Mouse (Mus musculus) stomach, embryonic 16.5 days (tissue): Measurements from ENCODE around the gene Fam57b. TPM values are rescaled to one million over a fixed set of nuclear protein-coding genes. Genes with fewer than 3 reads are reported as not detected.

Source experiments
- ATAC-seq: fragments of 200-750 bp; cut with Nextera tagmentation; 2 replicates; pipeline ENCODE4 v1.8.0; 2017; ENCODE audit warnings: moderate number of reproducible peaks, moderate TSS enrichment; ENCODE audit not compliant: insufficient read depth, low FRiP score
- H3K27ac ChIP-seq: fragments of 300-500 bp; sonication (generic); 2 replicates; pipeline ENCODE4 v1.5.1; 2014; ENCODE audit warnings: low read length
- H3K27me3 ChIP-seq: fragments of 300-500 bp; sonication (generic); 2 replicates; pipeline ENCODE4 v1.6.1; 2014; ENCODE audit warnings: low read length, control low read depth, mixed read lengths; ENCODE audit not compliant: control insufficient read depth, insufficient read depth
- H3K36me3 ChIP-seq: fragments of 300-500 bp; sonication (generic); 2 replicates; pipeline ENCODE4 v1.6.1; 2014; ENCODE audit warnings: low read length; ENCODE audit not compliant: control insufficient read depth, insufficient read depth
- H3K4me1 ChIP-seq: fragments of 300-500 bp; sonication (generic); 2 replicates; pipeline ENCODE4 v1.6.1; 2014; ENCODE audit warnings: low read length, control low read depth, mixed read lengths; ENCODE audit not compliant: control insufficient read depth, insufficient read depth
- H3K4me2 ChIP-seq: fragments of 300-500 bp; sonication (generic); 2 replicates; pipeline ENCODE4 v1.6.1; 2014; ENCODE audit warnings: low read depth, low read length, mixed read lengths
- H3K4me3 ChIP-seq: fragments of 300-500 bp; sonication (generic); replicated peaks from 2 replicates; pipeline ENCODE4 v1.5.1; 2014; ENCODE audit warnings: mild to moderate bottlenecking, low read length
- H3K9ac ChIP-seq: fragments of 300-500 bp; sonication (generic); 2 replicates; pipeline ENCODE4 v1.6.1; 2014; ENCODE audit warnings: low read length
- H3K9me3 ChIP-seq: fragments of 300-500 bp; sonication (generic); replicated peaks from 2 replicates; pipeline ENCODE4 v1.6.1; 2016; ENCODE audit warnings: low read length, control low read depth; ENCODE audit not compliant: control insufficient read depth
- WGBS: fragments of 180-500 bp; shearing (Covaris S2); extraction: QIAGEN DNeasy Blood & Tissue Kit; methylation state at CpG from one replicate; pipeline ENCODE4 v1.1.7; 2014; 5-methylcytosine and 5-hydroxymethylcytosine counted together
- polyA plus RNA-seq: library from polyadenylated mRNA; unstranded; fragments of >200 nt; fragmentation: Nextera tagmentation; extraction: Ambion mirVana; gene quantifications from 2 replicates; pipeline ENCODE4 v1.2.1, GENCODE M21; 2015

Gene Fam57b
- polyA plus RNA-seq, 1 experiment from 2014 or later: 1.1 TPM

DNA sequence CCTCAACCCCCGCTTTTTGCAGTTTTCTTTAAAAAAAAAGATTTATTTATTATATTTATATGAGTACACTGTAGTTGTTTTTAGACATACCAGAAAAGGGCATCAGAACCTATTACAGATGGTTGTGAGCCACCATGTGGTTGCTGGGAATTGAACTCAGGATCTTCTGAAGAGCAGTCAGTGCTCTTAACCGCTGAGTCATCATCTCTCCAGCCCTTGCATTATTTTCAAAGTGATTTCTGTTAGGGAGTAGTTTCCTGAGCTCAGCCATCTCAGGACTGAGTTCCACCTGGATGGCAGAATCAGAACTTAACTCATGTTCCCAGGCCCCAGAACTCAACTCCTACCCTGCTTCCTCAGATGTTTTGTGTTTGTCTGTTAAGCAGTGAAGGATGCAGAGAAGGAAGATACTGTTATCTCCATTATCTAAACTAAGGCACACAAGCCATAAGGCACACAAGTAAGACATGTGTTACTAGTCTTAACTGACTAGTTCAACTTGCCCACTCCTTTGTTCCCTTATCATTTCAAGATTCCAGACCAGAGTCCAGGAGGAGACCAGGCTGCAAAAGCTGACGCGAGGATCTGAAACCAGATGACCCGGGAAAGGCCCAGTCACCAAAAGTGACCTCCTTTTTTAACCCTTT is 12.4 kb downstream of the Fam57b start:
- no peaks in the 10 kb centered on the region for H3K36me3 ChIP-seq
- peak overlapping the region; percentile 82; the same call in 1 of the 2 replicates for H3K9ac ChIP-seq
- no peak overlapping the region for H3K4me3 ChIP-seq

DNA sequence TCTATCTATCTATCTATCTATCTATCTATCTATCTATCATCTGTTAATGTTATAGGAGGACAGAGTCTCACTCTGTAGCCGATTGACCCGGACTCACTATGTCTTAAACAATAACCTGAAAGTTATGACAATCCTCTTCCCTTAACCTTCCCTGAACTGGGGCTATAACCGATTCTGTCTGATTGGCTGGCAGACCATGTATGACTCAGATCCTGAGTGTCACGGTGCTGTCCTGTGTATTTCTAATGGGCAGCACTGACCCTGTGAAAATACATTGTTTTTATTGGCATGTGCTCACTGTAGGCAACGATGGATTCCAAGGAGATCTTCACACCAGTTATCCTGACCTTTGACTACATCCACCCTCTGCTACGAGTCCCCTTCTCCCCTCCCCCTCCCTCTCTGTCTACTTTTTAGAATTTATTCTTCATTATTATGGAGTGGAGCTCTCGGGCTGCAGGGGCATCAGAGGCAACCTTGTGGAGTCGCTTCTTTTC is 18.3 kb downstream of the Fam57b start:
- Histone ChIP-seq H3K9me3 (no peaks in the 10 kb centered on the region), H3K4me2 (no peak overlapping the region), H3K9ac (no peak overlapping the region), H3K4me3 (no peak overlapping the region), H3K36me3 (no peaks in the 10 kb centered on the region), H3K27ac (no peak overlapping the region), H3K27me3 (no peaks in the 10 kb centered on the region), H3K4me1 (no peaks in the 10 kb centered on the region)
- 61% methylated on average over 8 of the region's 8 CpGs for WGBS
- ATAC-seq: no peak

More for the DNA sequence above, 12.4 kb downstream of the Fam57b start:
- Histone ChIP-seq H3K4me1 (peaks cover 11% of the 10 kb centered on the region), H3K27ac (peak overlapping the region; percentile 83; the same call in 1 of the 2 replicates), H3K27me3 (no peaks in the 10 kb centered on the region), H3K9me3 (no peaks in the 10 kb centered on the region), H3K4me2 (peak overlapping the region; percentile 69)
- ATAC-seq: no peak
- 51% methylated on average over 5 of the region's 5 CpGs for WGBS

GRCm38 (mm10) chr7:126816494-126816893 is 19.0 kb downstream of the Fam57b start:
- H3K4me2 ChIP-seq: no peak overlapping the region
- no peaks in the 10 kb centered on the region for H3K27me3 ChIP-seq
- no peaks in the 10 kb centered on the region for H3K36me3 ChIP-seq
- H3K4me1 ChIP-seq: no peaks in the 10 kb centered on the region
- H3K9me3 ChIP-seq: no peaks in the 10 kb centered on the region
- no peak overlapping the region for H3K4me3 ChIP-seq
- WGBS: 80% methylated on average over 8 of the region's 8 CpGs
- no peak for ATAC-seq
- H3K9ac ChIP-seq: no peak overlapping the region
- no peak overlapping the region for H3K27ac ChIP-seq

DNA sequence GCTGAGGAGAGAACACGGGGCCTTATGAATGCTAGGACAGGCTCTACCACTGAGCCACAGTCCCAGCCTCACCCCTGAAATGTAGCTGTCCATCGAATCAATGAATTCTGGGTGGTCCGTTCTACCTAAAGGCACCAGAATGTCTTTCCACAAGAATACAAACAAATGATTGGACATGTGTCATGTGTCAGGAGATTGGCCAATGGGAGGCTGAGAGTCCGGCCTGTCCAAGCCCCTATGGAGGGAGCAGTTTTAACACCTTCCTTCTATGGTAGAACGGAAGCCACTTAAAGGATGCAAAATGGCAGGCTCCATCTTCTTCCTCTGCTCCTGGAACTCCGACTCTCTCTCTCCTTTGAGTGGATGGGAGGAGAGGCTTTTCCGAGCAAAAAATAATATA is 20.1 kb downstream of the Fam57b start:
- no peak overlapping the region for H3K27ac ChIP-seq
- no peak overlapping the region for H3K4me3 ChIP-seq
- H3K27me3 ChIP-seq: peaks cover under 1% of the 10 kb centered on the region
- H3K4me2 ChIP-seq: no peak overlapping the region
- no peak for ATAC-seq
- WGBS: 78% methylated on average over 7 of the region's 7 CpGs
- no peak overlapping the region for H3K9ac ChIP-seq
- H3K36me3 ChIP-seq: no peaks in the 10 kb centered on the region
- no peaks in the 10 kb centered on the region for H3K4me1 ChIP-seq
- H3K9me3 ChIP-seq: no peaks in the 10 kb centered on the region

DNA sequence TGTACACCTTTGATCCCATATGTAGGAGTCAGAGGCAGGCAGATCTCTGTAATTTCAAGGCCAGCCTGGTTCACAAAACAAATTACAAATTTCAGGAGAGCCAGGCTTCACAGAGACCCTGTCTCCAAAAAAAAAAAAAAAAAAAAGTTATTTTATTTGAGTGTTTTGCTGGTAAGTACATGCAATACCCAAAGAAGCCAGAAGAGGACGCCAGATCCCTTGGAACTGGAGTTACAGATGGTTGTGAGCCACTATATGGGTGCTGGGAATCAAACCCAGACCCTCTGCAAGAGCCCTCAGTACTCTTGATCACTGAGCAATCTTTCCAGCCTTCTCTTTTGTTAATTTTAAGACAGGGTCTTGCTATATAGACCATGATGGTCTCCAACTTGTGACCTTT is 21.4 kb downstream of the Fam57b start:
- WGBS: 21% methylated on average over 1 of the region's 1 CpGs
- Histone ChIP-seq H3K36me3 (no peaks in the 10 kb centered on the region), H3K27me3 (peaks cover 10% of the 10 kb centered on the region), H3K9me3 (no peaks in the 10 kb centered on the region), H3K4me1 (0 out of 2 replicates have a peak, but pooled peaks cover 3% of the 10 kb centered on the region), H3K9ac (no peak overlapping the region), H3K27ac (no peak overlapping the region), H3K4me3 (no peak overlapping the region), H3K4me2 (no peak overlapping the region)
- no peak for ATAC-seq

DNA sequence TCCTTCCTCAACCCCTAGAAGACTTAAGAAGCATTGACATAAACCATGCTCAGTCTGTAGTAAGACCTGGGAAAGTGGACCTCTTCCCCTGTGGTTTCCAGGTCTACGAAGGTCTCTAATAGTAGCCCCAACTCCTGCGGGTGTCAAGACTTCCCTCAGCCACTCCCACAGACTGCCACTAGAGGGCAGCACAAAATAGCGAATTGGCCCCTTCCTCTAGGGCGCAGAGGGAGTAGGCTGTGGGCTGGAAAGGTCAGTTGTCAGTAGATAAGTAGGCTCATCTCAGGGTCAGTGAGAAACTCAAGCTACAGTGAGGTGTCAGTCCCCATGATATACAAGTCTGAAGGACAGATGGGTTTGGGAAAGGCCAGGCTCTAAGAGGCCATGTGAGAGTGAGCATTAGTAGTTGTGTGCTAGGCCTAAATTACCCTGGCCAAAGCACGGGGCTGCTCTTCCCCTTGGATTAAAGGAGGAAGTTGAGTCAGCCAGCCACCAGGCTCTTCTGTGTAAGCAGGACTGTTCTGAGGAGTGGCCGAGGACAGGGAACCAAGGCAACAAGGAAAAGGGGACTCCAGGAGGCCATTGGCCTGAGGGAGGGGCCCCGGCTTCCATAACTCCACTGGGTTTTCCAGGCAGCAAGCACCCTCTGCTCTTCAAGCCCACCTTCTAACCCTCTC is 24.5 kb downstream of the Fam57b start:
- H3K27me3 ChIP-seq: peaks cover 22% of the 10 kb centered on the region
- ATAC-seq: peak; percentile 25; the same call in 1 of the 2 replicates
- no peak overlapping the region for H3K4me2 ChIP-seq
- H3K4me3 ChIP-seq: no peak overlapping the region
- 19% methylated on average over 7 of the region's 7 CpGs for WGBS
- 0 out of 2 replicates have a peak, but pooled peaks cover 3% of the 10 kb centered on the region for H3K4me1 ChIP-seq
- no peak overlapping the region for H3K9ac ChIP-seq
- H3K36me3 ChIP-seq: no peaks in the 10 kb centered on the region
- no peaks in the 10 kb centered on the region for H3K9me3 ChIP-seq
- H3K27ac ChIP-seq: no peak overlapping the region

GRCm38 (mm10) chr7:126822741-126823140 is 25.3 kb downstream of the Fam57b start:
- no peak; the same call in 1 of the 2 replicates for ATAC-seq
- Histone ChIP-seq H3K4me3 (peak overlapping the region; percentile 27; the same call in 1 of the 2 replicates), H3K27ac (no peak overlapping the region), H3K27me3 (peaks cover 22% of the 10 kb centered on the region), H3K4me1 (0 out of 2 replicates have a peak, but pooled peaks cover 3% of the 10 kb centered on the region), H3K4me2 (peak overlapping the region; percentile 54; the same call in 1 of the 2 replicates), H3K9ac (no peak overlapping the region), H3K36me3 (no peaks in the 10 kb centered on the region), H3K9me3 (no peaks in the 10 kb centered on the region)
- 20% methylated on average over 9 of the region's 9 CpGs for WGBS

GRCm38 (mm10) chr7:126823202-126823711 is 25.8 kb downstream of the Fam57b start:
- Histone ChIP-seq H3K9me3 (no peaks in the 10 kb centered on the region), H3K36me3 (no peaks in the 10 kb centered on the region), H3K4me2 (peak overlapping the region; percentile 54), H3K27ac (no peak overlapping the region), H3K27me3 (peaks cover 22% of the 10 kb centered on the region), H3K4me1 (0 out of 2 replicates have a peak, but pooled peaks cover 3% of the 10 kb centered on the region), H3K4me3 (peak overlapping the region; percentile 27), H3K9ac (peak overlapping the region; percentile 49; the same call in 1 of the 2 replicates)
- ATAC-seq: no peak
- under 1% methylated on average over 18 of the region's 19 CpGs for WGBS

GRCm38 (mm10) chr7:126823940-126824339 is 26.5 kb downstream of the Fam57b start:
- Histone ChIP-seq H3K4me2 (no peak overlapping the region), H3K4me1 (0 out of 2 replicates have a peak, but pooled peaks cover 3% of the 10 kb centered on the region), H3K9me3 (no peaks in the 10 kb centered on the region), H3K27me3 (peaks cover 22% of the 10 kb centered on the region), H3K9ac (no peak overlapping the region), H3K36me3 (no peaks in the 10 kb centered on the region), H3K4me3 (no peak overlapping the region), H3K27ac (no peak overlapping the region)
- WGBS: 14% methylated on average over 10 of the region's 10 CpGs
- ATAC-seq: no peak; the same call in 1 of the 2 replicates
